Mouse (Mus musculus) MEL (cell line): ENCODE data around the gene Prex1.

ENCODE experiments used
- CTCF ChIP-seq, 3 experiments: IDR thresholded peaks in 2 of 3; conservative IDR thresholded peaks in 1 of 3; 2 replicates each; pipeline ENCODE4 v1.5.1; 2011 to 2012; ENCODE audit warnings: low read length in 3 of 3, low read depth in 2 of 3, mild to moderate bottlenecking in 2 of 3, improper control_type of control experiment in 1 of 3, inconsistent platforms in 1 of 3, mixed read lengths in 1 of 3, moderate library complexity in 1 of 3; ENCODE audit not compliant: control insufficient read depth in 1 of 3, insufficient read depth in 1 of 3, poor library complexity in 1 of 3, severe bottlenecking in 1 of 3
- GATA1 ChIP-seq: IDR thresholded peaks from 2 replicates; pipeline ENCODE4 v1.6.1; 2011; ENCODE audit warnings: low read depth, low read length, improper control_type of control experiment
- HCFC1 ChIP-seq: IDR thresholded peaks from 2 replicates; pipeline ENCODE4 v1.6.1; 2012; ENCODE audit warnings: low read depth, mild to moderate bottlenecking, inconsistent platforms, low read length, improper control_type of control experiment, moderate library complexity
- MAX ChIP-seq: IDR thresholded peaks from 2 replicates; pipeline ENCODE4 v1.6.1; 2011; ENCODE audit warnings: low read length, improper control_type of control experiment
- ZMIZ1 ChIP-seq: IDR thresholded peaks from 2 replicates; pipeline ENCODE4 v1.6.1; 2012; ENCODE audit warnings: low read depth, mild to moderate bottlenecking, inconsistent platforms, low read length, improper control_type of control experiment, moderate library complexity

DNA sequence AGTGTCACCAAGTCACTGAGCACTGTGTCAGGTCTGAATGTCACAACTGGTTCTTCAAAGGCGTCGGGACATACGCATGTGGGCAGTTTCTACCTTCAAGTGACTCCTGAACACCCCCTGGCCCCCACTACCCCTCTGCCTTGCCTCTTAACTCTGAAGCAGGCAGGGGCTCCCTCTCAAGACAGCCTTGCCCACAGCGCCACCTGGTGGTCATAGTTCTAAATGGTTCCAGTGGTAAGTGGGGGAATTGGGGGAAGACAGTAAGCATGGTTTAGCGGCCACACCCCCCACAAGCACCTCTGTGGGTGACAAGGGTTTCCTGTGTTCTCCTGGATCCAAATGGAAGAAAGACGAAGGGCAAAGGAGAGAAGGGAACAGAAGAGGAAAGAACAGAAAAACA, 149.7 kb downstream of the Prex1 start:
- TF ChIP-seq CTCF (IDR thresholded peaks at IDR 0.05 in 2 of 3, conservative IDR thresholded peaks at IDR 0.05 in 1 of 3; ENCODE audit: control insufficient read depth in 1 of 3, insufficient read depth in 1 of 3, low read depth in 2 of 3, low read length in 3 of 3, poor library complexity in 1 of 3, severe bottlenecking in 1 of 3) (peak; percentile 71 to 96 (median 94)), HCFC1 (no peak), ZMIZ1 (no peak), GATA1 (no peak), MAX (no peak)
